Mouse (Mus musculus): ENCODE results near the gene Sec61a1. TPM values are rescaled to one million over a fixed set of nuclear protein-coding genes. Genes with fewer than 3 reads are reported as not detected.

Sec61a1 gene
- polyA plus RNA-seq, 1 experiment = 80.5 TPM

- Histone ChIP-seq H3K4me1 (peaks cover 54% of the 10 kb centered on the region), H3K27me3 (replicated peaks) (peaks cover 2% of the 10 kb centered on the region), H3K4me3 (replicated peaks) (peak overlapping the region; percentile 91), H3K9me3 (no peaks in the 10 kb centered on the region), H3K36me3 (replicated peaks; ENCODE audit: low read length) (peaks cover 77% of the 10 kb centered on the region)
- TF ChIP-seq GATA1 (IDR thresholded peaks at IDR 0.05; ENCODE audit: borderline replicate concordance, low read length) (no peak), FLI1 (IDR thresholded peaks at IDR 0.05; ENCODE audit: low read length) (no peak)
These were observed 19.0 kb downstream of the Sec61a1 start for GRCm38 (mm10) chr6:88499481-88500404.

DNA sequence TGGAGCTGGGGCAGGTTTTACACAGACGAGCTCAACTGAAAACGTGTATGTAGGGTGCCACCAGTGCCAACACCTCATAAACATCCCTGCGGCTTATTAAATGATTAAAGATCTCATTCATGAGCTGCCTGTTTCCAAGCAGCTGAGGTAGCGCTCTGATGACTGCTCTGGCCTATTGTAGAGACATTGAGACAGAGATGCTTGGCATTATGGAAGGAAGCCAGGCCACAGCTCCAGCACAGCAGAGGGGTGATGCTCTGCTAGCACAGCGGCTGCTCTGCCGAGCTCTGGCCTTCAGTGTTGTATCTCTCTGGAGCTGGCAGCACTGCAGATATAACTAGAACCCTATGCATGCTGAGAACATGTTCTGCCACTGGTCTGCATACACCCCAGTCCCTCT lies 25.0 kb downstream of the Sec61a1 start:
- H3K4me1 ChIP-seq = peaks cover 3% of the 10 kb centered on the region; the same call in 1 of the 2 replicates
- H3K9me3 ChIP-seq = no peaks in the 10 kb centered on the region
- peaks cover 84% of the 10 kb centered on the region for H3K36me3 ChIP-seq (replicated peaks; ENCODE audit: low read length)
- no peak overlapping the region for H3K4me3 ChIP-seq (replicated peaks)
- no peaks in the 10 kb centered on the region for H3K27me3 ChIP-seq (replicated peaks)
- TF ChIP-seq GATA1 (IDR thresholded peaks at IDR 0.05; ENCODE audit: borderline replicate concordance, low read length) (no peak), FLI1 (IDR thresholded peaks at IDR 0.05; ENCODE audit: low read length) (no peak)

DNA sequence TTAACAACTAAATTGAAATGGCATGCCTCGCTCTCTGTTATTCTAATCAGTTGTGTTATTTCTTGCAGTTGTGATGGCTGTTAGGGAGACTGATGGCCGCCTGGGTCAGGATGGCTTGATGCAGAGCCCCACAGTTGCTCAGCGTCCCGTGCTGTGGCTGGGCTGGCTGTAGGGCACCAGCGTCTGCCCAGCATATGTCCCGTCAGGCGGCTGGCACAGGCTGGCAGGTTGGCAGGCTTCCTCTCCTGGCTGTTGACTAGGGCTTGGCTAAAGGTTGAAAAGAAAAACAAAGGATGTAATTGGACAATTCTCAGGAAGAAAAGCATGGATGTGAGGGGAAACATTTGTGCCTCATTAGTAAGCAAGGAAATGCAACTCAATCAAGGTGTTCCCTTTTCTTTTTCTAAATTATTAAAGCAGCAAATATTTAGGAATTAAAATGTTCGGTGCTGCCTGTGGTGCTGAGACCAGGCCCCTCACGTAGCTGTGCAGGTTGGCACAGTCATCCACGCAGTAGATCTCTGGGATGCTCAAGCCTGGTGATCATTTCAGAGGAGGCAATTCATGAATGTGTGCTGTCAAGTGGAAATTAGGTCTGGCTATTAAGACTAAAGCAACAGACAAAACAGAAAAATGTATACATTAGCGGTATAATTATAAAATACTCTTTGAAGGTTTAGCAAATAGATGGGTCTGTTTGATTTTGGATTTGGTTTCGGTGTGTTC lies 27.9 kb downstream of the Sec61a1 start:
- H3K27me3 ChIP-seq (replicated peaks) = no peaks in the 10 kb centered on the region
- H3K4me3 ChIP-seq (replicated peaks) = no peak overlapping the region
- no peaks in the 10 kb centered on the region for H3K9me3 ChIP-seq
- H3K4me1 ChIP-seq = no peaks in the 10 kb centered on the region; the same call in 1 of the 2 replicates
- peaks cover 85% of the 10 kb centered on the region for H3K36me3 ChIP-seq (replicated peaks; ENCODE audit: low read length)
- no peak for TF ChIP-seq GATA1 (IDR thresholded peaks at IDR 0.05; ENCODE audit: borderline replicate concordance, low read length)
- no peak for TF ChIP-seq FLI1 (IDR thresholded peaks at IDR 0.05; ENCODE audit: low read length)

DNA sequence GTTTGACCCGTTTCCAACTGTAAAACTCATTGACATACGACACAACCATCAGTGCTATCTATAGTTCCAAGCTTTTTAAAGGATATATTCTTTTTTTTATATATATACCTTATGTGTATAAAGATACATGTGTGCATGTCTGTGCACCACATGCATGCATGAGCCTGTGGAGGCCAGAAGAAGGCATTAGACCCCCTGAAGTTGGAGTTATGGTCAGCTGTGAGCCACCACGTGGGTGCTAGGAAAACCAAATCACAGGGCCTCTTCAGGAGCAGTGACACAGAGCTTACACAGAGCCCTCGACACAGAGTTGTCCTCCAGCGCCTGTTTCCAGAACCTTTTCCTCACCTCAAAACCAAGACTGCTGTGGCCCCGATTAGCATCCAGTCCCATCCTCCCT lies 28.9 kb downstream of the Sec61a1 start:
- TF ChIP-seq FLI1 (IDR thresholded peaks at IDR 0.05; ENCODE audit: low read length) (no peak), GATA1 (IDR thresholded peaks at IDR 0.05; ENCODE audit: borderline replicate concordance, low read length) (no peak)
- Histone ChIP-seq H3K27me3 (replicated peaks) (no peaks in the 10 kb centered on the region), H3K9me3 (no peaks in the 10 kb centered on the region), H3K4me3 (replicated peaks) (no peak overlapping the region), H3K36me3 (replicated peaks; ENCODE audit: low read length) (peaks cover 90% of the 10 kb centered on the region), H3K4me1 (no peaks in the 10 kb centered on the region; the same call in 1 of the 2 replicates)

DNA sequence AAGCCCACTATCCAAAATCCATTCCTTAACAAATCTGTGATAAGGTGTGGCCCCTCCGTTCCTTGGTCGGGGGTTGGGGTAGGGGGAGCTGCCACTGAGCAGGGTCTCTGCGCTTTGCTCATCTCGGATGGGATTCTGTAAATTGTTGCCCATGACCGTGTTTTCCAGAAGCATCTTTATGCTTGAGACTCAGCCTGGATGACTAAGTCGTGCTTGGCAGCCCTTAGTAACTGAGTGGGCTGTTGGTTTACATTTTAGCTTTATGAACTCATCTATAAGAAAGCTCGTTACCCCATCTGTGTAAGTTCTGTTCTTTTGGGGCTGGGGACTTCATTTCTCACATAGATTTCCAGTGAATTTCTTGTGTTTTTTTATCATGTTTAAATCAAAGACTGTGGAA lies 29.7 kb downstream of the Sec61a1 start:
- H3K27me3 ChIP-seq (replicated peaks) = no peaks in the 10 kb centered on the region
- H3K4me1 ChIP-seq = no peaks in the 10 kb centered on the region; the same call in 1 of the 2 replicates
- no peak overlapping the region for H3K4me3 ChIP-seq (replicated peaks)
- H3K36me3 ChIP-seq (replicated peaks; ENCODE audit: low read length) = peaks cover 96% of the 10 kb centered on the region
- no peak for TF ChIP-seq GATA1 (IDR thresholded peaks at IDR 0.05; ENCODE audit: borderline replicate concordance, low read length)
- H3K9me3 ChIP-seq = no peaks in the 10 kb centered on the region

GRCm38 (mm10) chr6:88486893-88487292 lies 31.8 kb downstream of the Sec61a1 start:
- H3K36me3 ChIP-seq (replicated peaks; ENCODE audit: low read length) = peaks cover 96% of the 10 kb centered on the region
- H3K4me1 ChIP-seq = peaks cover 15% of the 10 kb centered on the region
- TF ChIP-seq FLI1 (IDR thresholded peaks at IDR 0.05; ENCODE audit: low read length) (no peak), GATA1 (IDR thresholded peaks at IDR 0.05; ENCODE audit: borderline replicate concordance, low read length) (no peak)

DNA sequence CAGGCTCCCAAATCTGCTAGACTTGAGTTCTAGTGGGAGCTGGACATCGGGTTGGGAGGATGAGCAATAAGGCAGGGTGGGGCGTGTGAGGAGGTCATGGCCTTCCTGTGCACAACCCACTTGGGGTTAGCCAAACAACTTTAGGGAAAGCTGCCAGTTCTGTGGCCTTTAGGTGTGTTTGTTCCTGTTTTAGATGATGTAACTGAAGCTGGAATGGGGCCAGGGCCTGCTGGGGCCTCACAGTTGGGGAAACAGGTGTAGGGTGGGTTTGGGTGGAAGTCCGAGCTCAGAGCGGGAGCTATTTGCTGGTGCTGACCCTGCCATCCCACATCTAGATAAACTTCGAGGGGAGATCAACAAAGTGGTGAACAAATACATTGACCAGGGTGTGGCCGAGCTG lies 33.3 kb downstream of the Sec61a1 start:
- no peaks in the 10 kb centered on the region for H3K27me3 ChIP-seq (replicated peaks)
- H3K9me3 ChIP-seq = no peaks in the 10 kb centered on the region
- TF ChIP-seq GATA1 (IDR thresholded peaks at IDR 0.05; ENCODE audit: borderline replicate concordance, low read length) (no peak), FLI1 (IDR thresholded peaks at IDR 0.05; ENCODE audit: low read length) (no peak)
- no peak overlapping the region for H3K4me3 ChIP-seq (replicated peaks)
- peaks cover 28% of the 10 kb centered on the region for H3K4me1 ChIP-seq
- H3K36me3 ChIP-seq (replicated peaks; ENCODE audit: low read length) = peaks cover 96% of the 10 kb centered on the region

More at GRCm38 (mm10) chr6:88486893-88487292, 31.8 kb downstream of the Sec61a1 start:
- Histone ChIP-seq H3K9me3 (no peaks in the 10 kb centered on the region), H3K27me3 (replicated peaks) (no peaks in the 10 kb centered on the region), H3K4me3 (replicated peaks) (no peak overlapping the region)

GRCm38 (mm10) chr6:88483913-88484312 lies 34.8 kb downstream of the Sec61a1 start:
- peaks cover 28% of the 10 kb centered on the region for H3K4me1 ChIP-seq
- TF ChIP-seq GATA1 (IDR thresholded peaks at IDR 0.05; ENCODE audit: borderline replicate concordance, low read length) = no peak
- TF ChIP-seq FLI1 (IDR thresholded peaks at IDR 0.05; ENCODE audit: low read length) = no peak
- no peak overlapping the region for H3K4me3 ChIP-seq (replicated peaks)
- H3K9me3 ChIP-seq = no peaks in the 10 kb centered on the region
- H3K36me3 ChIP-seq (replicated peaks; ENCODE audit: low read length) = peaks cover 99% of the 10 kb centered on the region
- no peaks in the 10 kb centered on the region for H3K27me3 ChIP-seq (replicated peaks)

DNA sequence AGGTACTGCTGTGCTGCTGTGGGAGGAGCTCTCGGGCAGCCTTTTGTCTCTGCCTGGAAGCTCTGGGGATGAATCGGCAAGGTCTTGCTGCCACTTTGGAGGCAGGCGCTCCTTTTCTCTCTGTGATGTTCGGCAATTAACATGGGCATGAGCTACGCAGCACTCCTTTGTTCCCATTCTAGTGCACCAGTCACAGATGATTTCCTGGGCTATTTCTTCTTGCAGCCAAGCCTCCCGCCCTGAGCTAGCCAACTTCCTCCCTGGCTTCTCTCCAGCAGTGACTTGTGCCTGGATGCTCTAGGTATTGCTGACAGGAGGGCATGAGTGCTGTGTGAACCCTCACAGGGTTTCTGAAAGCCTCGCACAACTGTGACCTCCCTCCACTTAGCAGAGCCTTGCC lies 35.6 kb downstream of the Sec61a1 start:
- no peaks in the 10 kb centered on the region for H3K27me3 ChIP-seq (replicated peaks)
- TF ChIP-seq FLI1 (IDR thresholded peaks at IDR 0.05; ENCODE audit: low read length) = no peak
- no peak for TF ChIP-seq GATA1 (IDR thresholded peaks at IDR 0.05; ENCODE audit: borderline replicate concordance, low read length)
- H3K4me1 ChIP-seq = peaks cover 28% of the 10 kb centered on the region
- H3K9me3 ChIP-seq = no peaks in the 10 kb centered on the region
- peaks cover 99% of the 10 kb centered on the region for H3K36me3 ChIP-seq (replicated peaks; ENCODE audit: low read length)
- H3K4me3 ChIP-seq (replicated peaks) = no peak overlapping the region

DNA sequence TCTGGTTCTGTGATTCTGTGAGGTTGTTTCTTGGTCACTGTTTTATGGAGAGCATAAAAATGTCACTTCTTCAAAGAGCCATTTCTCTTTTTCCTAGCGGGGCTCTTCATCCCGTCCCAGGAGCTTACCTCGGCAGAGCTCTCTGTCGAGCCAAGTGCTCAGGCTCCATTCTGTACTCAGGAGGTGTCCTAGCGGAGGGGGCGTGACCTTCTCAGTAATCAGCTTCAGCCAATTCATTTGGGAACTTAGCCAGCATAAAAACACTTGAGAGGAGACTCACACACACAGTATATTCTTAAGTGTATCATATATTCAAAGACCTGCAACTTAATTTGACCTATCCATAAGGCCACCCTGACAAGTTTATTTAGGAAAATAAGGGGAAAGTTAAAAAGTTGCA lies 38.3 kb downstream of the Sec61a1 start:
- no peaks in the 10 kb centered on the region for H3K9me3 ChIP-seq
- peaks cover 98% of the 10 kb centered on the region for H3K36me3 ChIP-seq (replicated peaks; ENCODE audit: low read length)
- H3K27me3 ChIP-seq (replicated peaks) = no peaks in the 10 kb centered on the region
- peaks cover 28% of the 10 kb centered on the region for H3K4me1 ChIP-seq
- TF ChIP-seq GATA1 (IDR thresholded peaks at IDR 0.05; ENCODE audit: borderline replicate concordance, low read length) (no peak), FLI1 (IDR thresholded peaks at IDR 0.05; ENCODE audit: low read length) (no peak)
- no peak overlapping the region for H3K4me3 ChIP-seq (replicated peaks)
